Mouse (Mus musculus) forebrain, embryonic 14.5 days (tissue): ENCODE measurements around the gene Chrm1. TPM values are rescaled to one million over a fixed set of nuclear protein-coding genes. Genes with fewer than 3 reads are reported as not detected.
"Not testable (repeated sequence)": the region's sequence is repeated elsewhere in the genome, so short reads cannot be mapped to it uniquely, and the experiment has no call there.

Experiments used
- ATAC-seq: fragments of 200-750 bp; cut with Nextera tagmentation; 2 replicates; pipeline ENCODE4 v1.8.0; 2017; ENCODE audit warnings: mild to moderate bottlenecking, moderate library complexity
- DNase-seq: peaks from one replicate; pipeline ENCODE4 v3.0.0-alpha.2; 2015; ENCODE audit warnings: low spot score
- H3K27ac ChIP-seq: fragments of 300-500 bp; sonication (generic); 2 replicates; pipeline ENCODE4 v1.5.1; 2014; ENCODE audit warnings: low read depth, mild to moderate bottlenecking, control low read depth, low read length, moderate library complexity
- H3K27me3 ChIP-seq: fragments of 300-500 bp; sonication (generic); replicated peaks from 2 replicates; pipeline ENCODE4 v1.6.1; 2014; ENCODE audit warnings: low read length, control low read depth, mixed read lengths; ENCODE audit not compliant: control insufficient read depth, insufficient read depth
- H3K36me3 ChIP-seq: fragments of 300-500 bp; sonication (generic); 2 replicates; pipeline ENCODE4 v1.6.1; 2014; ENCODE audit warnings: low read length, control low read depth; ENCODE audit not compliant: control insufficient read depth, insufficient read depth
- H3K4me1 ChIP-seq: fragments of 300-500 bp; sonication (generic); 2 replicates; pipeline ENCODE4 v1.6.1; 2014; ENCODE audit warnings: antibody characterized with exemption, low read length, control low read depth; ENCODE audit not compliant: control insufficient read depth, insufficient read depth
- H3K4me2 ChIP-seq: fragments of 300-500 bp; sonication (generic); 2 replicates; pipeline ENCODE4 v1.6.1; 2014; ENCODE audit warnings: mild to moderate bottlenecking, control low read depth, low read length
- H3K4me3 ChIP-seq: fragments of 300-500 bp; sonication (generic); 2 replicates; pipeline ENCODE4 v1.5.1; 2014; ENCODE audit warnings: low read depth, low read length, control low read depth
- H3K9ac ChIP-seq: fragments of 300-500 bp; sonication (generic); 2 replicates; pipeline ENCODE4 v1.6.1; 2014; ENCODE audit warnings: mild to moderate bottlenecking, low read length, control low read depth, moderate library complexity
- H3K9me3 ChIP-seq: fragments of 300-500 bp; sonication (generic); replicated peaks from 2 replicates; pipeline ENCODE4 v1.6.1; 2016; ENCODE audit warnings: low read length, control low read depth, mixed read lengths; ENCODE audit not compliant: control insufficient read depth
- WGBS: fragments of 180-500 bp; shearing (Covaris S2); extraction: QIAGEN DNeasy Blood & Tissue Kit; methylation state at CpG from one replicate; pipeline ENCODE4 v1.1.7; 2014; 5-methylcytosine and 5-hydroxymethylcytosine counted together
- polyA plus RNA-seq: library from polyadenylated mRNA; unstranded; fragments of >200 nt; fragmentation: Nextera tagmentation; extraction: Ambion mirVana; gene quantifications from 2 replicates; pipeline ENCODE4 v1.2.1, GENCODE M21; 2014

Gene Chrm1
- polyA plus RNA-seq, 1 experiment from 2014 or later: 1.7 TPM

- DNase-seq: no peak
- Histone ChIP-seq H3K27ac (no peak overlapping the region), H3K36me3 (peaks cover 32% of the 10 kb centered on the region), H3K27me3 (no peaks in the 10 kb centered on the region), H3K9ac (peak overlapping the region; percentile 97), H3K4me1 (peaks cover 21% of the 10 kb centered on the region), H3K4me2 (peak overlapping the region; percentile 83), H3K9me3 (no peaks in the 10 kb centered on the region), H3K4me3 (peak overlapping the region; percentile 63)
- no peak for ATAC-seq
- WGBS: 42% methylated on average over 4 of the region's 4 CpGs
These were observed 61.6 kb downstream of the Chrm1 start for GRCm38 (mm10) chr19:8725081-8725613.

- H3K27me3 ChIP-seq: no peaks in the 10 kb centered on the region
- H3K4me1 ChIP-seq: peaks cover 19% of the 10 kb centered on the region
- H3K4me3 ChIP-seq: no peak overlapping the region
- 19% methylated on average over 3 of the region's 3 CpGs for WGBS
- DNase-seq: no peak
- no peak overlapping the region for H3K4me2 ChIP-seq
- no peak overlapping the region for H3K9ac ChIP-seq
- peaks cover 32% of the 10 kb centered on the region for H3K36me3 ChIP-seq
- no peak overlapping the region for H3K27ac ChIP-seq
- no peaks in the 10 kb centered on the region for H3K9me3 ChIP-seq
- no peak for ATAC-seq
These were observed 63.2 kb downstream of the Chrm1 start for GRCm38 (mm10) chr19:8726609-8727390.

GRCm38 (mm10) chr19:8727495-8728114 is 64.0 kb downstream of the Chrm1 start:
- Histone ChIP-seq H3K27ac (no peak overlapping the region), H3K9ac (no peak overlapping the region), H3K4me1 (peaks cover 13% of the 10 kb centered on the region), H3K4me3 (no peak overlapping the region), H3K36me3 (peaks cover 32% of the 10 kb centered on the region), H3K9me3 (no peaks in the 10 kb centered on the region), H3K27me3 (no peaks in the 10 kb centered on the region), H3K4me2 (no peak overlapping the region)
- no peak for ATAC-seq
- DNase-seq: no peak
- 19% methylated on average over 5 of the region's 5 CpGs for WGBS

GRCm38 (mm10) chr19:8728335-8729099 is 64.9 kb downstream of the Chrm1 start:
- not testable (repeated sequence) for ATAC-seq, H3K4me2 ChIP-seq, H3K9me3 ChIP-seq, H3K9ac ChIP-seq, H3K27ac ChIP-seq, H3K27me3 ChIP-seq, DNase-seq, H3K4me3 ChIP-seq
- peaks cover 13% of the 10 kb centered on the region for H3K4me1 ChIP-seq
- 56% methylated on average over 3 of the region's 3 CpGs for WGBS
- peaks cover 32% of the 10 kb centered on the region for H3K36me3 ChIP-seq

Other genes starting within 250 kb of the Chrm1 start
- gene Slc22a8, start 72.5 kb upstream of the Chrm1 start, polyA plus RNA-seq: 4.8 and 6.9 TPM in 2 replicates
- 4.7 and 7.4 TPM in 2 replicates for gene Slc22a6, start 45.8 kb upstream of the Chrm1 start, polyA plus RNA-seq
- 179 and 200 TPM in 2 replicates for gene Slc3a2, start 59.6 kb downstream of the Chrm1 start, polyA plus RNA-seq
- 109 and 111 TPM in 2 replicates for gene Wdr74, start 72.0 kb downstream of the Chrm1 start, polyA plus RNA-seq
- 0.77 and 1.1 TPM in 2 replicates for gene 1700092M07Rik, start 76.9 kb downstream of the Chrm1 start, polyA plus RNA-seq
- 104 and 105 TPM in 2 replicates for gene Stx5a, start 77.6 kb downstream of the Chrm1 start, polyA plus RNA-seq
- gene Nxf1, start 93.3 kb downstream of the Chrm1 start, polyA plus RNA-seq: 162 and 178 TPM in 2 replicates
- 273 and 345 TPM in 2 replicates for gene Tmem223, start 107.2 kb downstream of the Chrm1 start, polyA plus RNA-seq
- 30.8 and 41.4 TPM in 2 replicates for gene Tmem179b, start 110.7 kb downstream of the Chrm1 start, polyA plus RNA-seq
- 18.3 and 19.7 TPM in 2 replicates for gene Taf6l, start 122.6 kb downstream of the Chrm1 start, polyA plus RNA-seq
- 171 and 189 TPM in 2 replicates for gene Polr2g, start 134.8 kb downstream of the Chrm1 start, polyA plus RNA-seq
- 9.0 and 9.7 TPM in 2 replicates for gene Zbtb3, start 138.8 kb downstream of the Chrm1 start, polyA plus RNA-seq
- 50.7 and 65.3 TPM in 2 replicates for gene Ttc9c, start 155.5 kb downstream of the Chrm1 start, polyA plus RNA-seq
- 7.2 and 7.4 TPM in 2 replicates for gene Hnrnpul2, start 156.2 kb downstream of the Chrm1 start, polyA plus RNA-seq
- gene AC129217.1, start 166.0 kb downstream of the Chrm1 start, polyA plus RNA-seq: not detected in 2 replicates
- 66.0 and 77.8 TPM in 2 replicates for gene Bscl2, start 173.7 kb downstream of the Chrm1 start, polyA plus RNA-seq
- gene Gng3, start 175.4 kb downstream of the Chrm1 start, polyA plus RNA-seq: 346 and 353 TPM in 2 replicates
- 0.15 and 0.29 TPM in 2 replicates for gene Lrrn4cl, start 187.0 kb downstream of the Chrm1 start, polyA plus RNA-seq
- gene Ubxn1, start 207.7 kb downstream of the Chrm1 start, polyA plus RNA-seq: 173 and 184 TPM in 2 replicates
- gene Uqcc3, start 217.1 kb downstream of the Chrm1 start, polyA plus RNA-seq: 57.0 and 66.4 TPM in 2 replicates
- 44.2 and 59.1 TPM in 2 replicates for gene Lbhd1, start 219.9 kb downstream of the Chrm1 start, polyA plus RNA-seq
- not detected in 2 replicates for gene Gm49403, start 220.1 kb downstream of the Chrm1 start, polyA plus RNA-seq
- gene 1810009A15Rik, start 225.1 kb downstream of the Chrm1 start, polyA plus RNA-seq: 63.7 and 77.6 TPM in 2 replicates
- not detected in 2 replicates for gene Gm49416, start 225.1 kb downstream of the Chrm1 start, polyA plus RNA-seq
- 25.0 and 32.1 TPM in 2 replicates for gene Ints5, start 229.2 kb downstream of the Chrm1 start, polyA plus RNA-seq
- 73.3 and 78.9 TPM in 2 replicates for gene Ganab, start 234.3 kb downstream of the Chrm1 start, polyA plus RNA-seq